Mouse (Mus musculus): ENCODE measurements around the gene Ctf2. TPM values are rescaled to one million over a fixed set of nuclear protein-coding genes. Genes with fewer than 3 reads are reported as not detected.
"Not testable (repeated sequence)": the region's sequence is repeated elsewhere in the genome, so short reads cannot be mapped to it uniquely, and the experiment has no call there.

Ctf2 gene
- total RNA-seq, 2 experiments from 2014 or later, result not detected

GRCm38 (mm10) chr7:127712461-127713385 is 19.2 kb downstream of the Ctf2 start, which contains the start of gene Ctf1:
Gene Ctf1 (plus strand): TSS chr7:127712736.
- DNase-seq, result peak; percentile 84 to 88

- DNase-seq, result no peak
These were observed 20.5 kb downstream of the Ctf2 start for GRCm38 (mm10) chr7:127711456-127711855.

- DNase-seq, result no peak
These were observed 20.9 kb downstream of the Ctf2 start for GRCm38 (mm10) chr7:127711031-127711430.

GRCm38 (mm10) chr7:127709261-127709979 is 22.5 kb downstream of the Ctf2 start:
- no peak for DNase-seq

GRCm38 (mm10) chr7:127708207-127709078 is 23.5 kb downstream of the Ctf2 start, which contains the start of gene Bcl7c:
Gene Bcl7c (minus strand): TSS chr7:127708933.
- peak; percentile 89 to 95 for DNase-seq

- no peak for DNase-seq
These were observed 24.1 kb downstream of the Ctf2 start for GRCm38 (mm10) chr7:127707957-127708206.

- no peak for DNase-seq
These were observed 24.7 kb downstream of the Ctf2 start for GRCm38 (mm10) chr7:127707045-127707956.

GRCm38 (mm10) chr7:127705706-127706105 is 26.3 kb downstream of the Ctf2 start:
- DNase-seq, result no peak

- DNase-seq, result no peak
These were observed 27.4 kb downstream of the Ctf2 start for GRCm38 (mm10) chr7:127704598-127704997.

GRCm38 (mm10) chr7:127703561-127704178 is 28.3 kb downstream of the Ctf2 start:
- DNase-seq, result no peak

- no peak for DNase-seq
These were observed 31.1 kb downstream of the Ctf2 start for GRCm38 (mm10) chr7:127700712-127701331.

- no peak for DNase-seq
These were observed 33.0 kb downstream of the Ctf2 start for GRCm38 (mm10) chr7:127698986-127699385.

- DNase-seq, result not testable (repeated sequence)
These were observed 38.2 kb downstream of the Ctf2 start for GRCm38 (mm10) chr7:127693730-127694129.

- no peak for DNase-seq
These were observed 38.7 kb downstream of the Ctf2 start for GRCm38 (mm10) chr7:127693290-127693689.

GRCm38 (mm10) chr7:127691221-127691989 is 40.6 kb downstream of the Ctf2 start:
- peak; percentile 90 for DNase-seq

- no peak for DNase-seq
These were observed 42.2 kb downstream of the Ctf2 start for GRCm38 (mm10) chr7:127689626-127690280.

- no peak for DNase-seq
These were observed 43.0 kb downstream of the Ctf2 start for GRCm38 (mm10) chr7:127688935-127689334.

GRCm38 (mm10) chr7:127686740-127687449 is 45.1 kb downstream of the Ctf2 start:
- no peak for DNase-seq

Data from heart, adult 18-20 months (tissue).